Mouse (Mus musculus): ENCODE measurements at regions not wholly inside any gene's neighbourhood (a gene's known extent, or its start where the extent isn't known, plus 50 kb on each side); places are given as distances from the start of the nearest gene placed in this dataset.

- no peak overlapping the region for H3K27ac ChIP-seq
- no peak for DNase-seq
- H3K4me3 ChIP-seq = no peak overlapping the region
- intact Hi-C loops (cut with DNase I) = no loop called here
- no peak for TF ChIP-seq CTCF (IDR thresholded peaks at IDR 0.05)
Measured at GRCm38 (mm10) chr7:68468574-68468973, 194.9 kb downstream of the Fam169b start.

GRCm38 (mm10) chr7:68457842-68458241, 184.2 kb downstream of the Fam169b start:
- DNase-seq = no peak
- Histone ChIP-seq H3K27ac (no peak overlapping the region), H3K4me3 (no peak overlapping the region)
- intact Hi-C loops (cut with DNase I) = no loop called here
- TF ChIP-seq CTCF (IDR thresholded peaks at IDR 0.05) = no peak

- no peak for DNase-seq
- TF ChIP-seq CTCF (IDR thresholded peaks at IDR 0.05) = no peak
- no peak overlapping the region for H3K4me3 ChIP-seq
- intact Hi-C loops (cut with DNase I) = no loop called here
- no peak overlapping the region for H3K27ac ChIP-seq
Measured at GRCm38 (mm10) chr7:68455451-68455850, 181.8 kb downstream of the Fam169b start.

- intact Hi-C loops (cut with DNase I) = no loop called here
- no peak for DNase-seq
- no peak overlapping the region for H3K27ac ChIP-seq
- H3K4me3 ChIP-seq = no peak overlapping the region
- TF ChIP-seq CTCF (IDR thresholded peaks at IDR 0.05) = no peak
Measured at GRCm38 (mm10) chr7:68453028-68453692, 179.5 kb downstream of the Fam169b start.

- no peak overlapping the region for H3K4me3 ChIP-seq
- intact Hi-C loops (cut with DNase I) = no loop called here
- no peak for DNase-seq
- no peak overlapping the region for H3K27ac ChIP-seq
- no peak for TF ChIP-seq CTCF (IDR thresholded peaks at IDR 0.05)
Measured at GRCm38 (mm10) chr7:68444426-68445095, 170.9 kb downstream of the Fam169b start.

- intact Hi-C loops (cut with DNase I) = no loop called here
- DNase-seq = no peak
- Histone ChIP-seq H3K27ac (no peak overlapping the region), H3K4me3 (no peak overlapping the region)
- TF ChIP-seq CTCF (IDR thresholded peaks at IDR 0.05) = no peak
Measured at GRCm38 (mm10) chr7:68440661-68441150, 167.1 kb downstream of the Fam169b start.

- intact Hi-C loops (cut with DNase I) = no loop called here
- Histone ChIP-seq H3K27ac (no peak overlapping the region), H3K4me3 (no peak overlapping the region)
- no peak for TF ChIP-seq CTCF (IDR thresholded peaks at IDR 0.05)
- DNase-seq = no peak
Measured at GRCm38 (mm10) chr7:68428946-68429345, 155.3 kb downstream of the Fam169b start.

- DNase-seq = no peak
- TF ChIP-seq CTCF (IDR thresholded peaks at IDR 0.05) = no peak
- H3K4me3 ChIP-seq = no peak overlapping the region
- no peak overlapping the region for H3K27ac ChIP-seq
- intact Hi-C loops (cut with DNase I) = no loop called here
Measured at GRCm38 (mm10) chr7:68415890-68416289, 142.3 kb downstream of the Fam169b start.

- DNase-seq = no peak
- Histone ChIP-seq H3K27ac (no peak overlapping the region), H3K4me3 (no peak overlapping the region)
- no peak for TF ChIP-seq CTCF (IDR thresholded peaks at IDR 0.05)
- intact Hi-C loops (cut with DNase I) = no loop called here
Measured at GRCm38 (mm10) chr7:68412786-68413185, 139.1 kb downstream of the Fam169b start.

Data from gastrocnemius, adult 2 months (tissue).